Mouse (Mus musculus) lung, adult 2 months (tissue): ENCODE measurements around the gene Rpgr.

Source experiments
- CTCF ChIP-seq: fragments of 200-500 bp; IDR thresholded peaks from 2 replicates; pipeline ENCODE4 v1.5.1; 2011; ENCODE audit warnings: mild to moderate bottlenecking, low read length, control low read depth; ENCODE audit not compliant: insufficient read depth
- POLR2A ChIP-seq: fragments of 200-500 bp; IDR thresholded peaks from 2 replicates; pipeline ENCODE4 v1.6.1; 2011; ENCODE audit warnings: low read depth, mild to moderate bottlenecking, control low read depth, low read length, borderline replicate concordance; ENCODE audit errors: extremely low read depth

- TF ChIP-seq POLR2A, result no peak
- peak; percentile 52 for TF ChIP-seq CTCF
Measured at GRCm38 (mm10) chrX:10216410-10216949, at the start of gene Rpgr.
